Mouse (Mus musculus) left cerebral cortex, adult 11 months (tissue): ENCODE measurements around the gene Fam206a.

Experiments used
- DNase-seq: peaks from one replicate; pipeline ENCODE4 v3.0.0; 2022; ENCODE audit warnings: low spot score

Gene Fam206a

GRCm38 (mm10) chr4:56844911-56845310, 42.8 kb downstream of the Fam206a start:
- DNase-seq: no peak

- no peak for DNase-seq
These were observed 43.9 kb downstream of the Fam206a start for GRCm38 (mm10) chr4:56845896-56846533.

GRCm38 (mm10) chr4:56847400-56847799, 45.3 kb downstream of the Fam206a start:
- DNase-seq: no peak

- no peak for DNase-seq
These were observed 45.9 kb downstream of the Fam206a start for GRCm38 (mm10) chr4:56848044-56848443.

- DNase-seq: no peak
These were observed 48.6 kb downstream of the Fam206a start for GRCm38 (mm10) chr4:56850724-56851123.

GRCm38 (mm10) chr4:56855935-56856334, 53.8 kb downstream of the Fam206a start:
- DNase-seq: no peak

- no peak for DNase-seq
These were observed 54.3 kb downstream of the Fam206a start for GRCm38 (mm10) chr4:56856371-56856949.

GRCm38 (mm10) chr4:56858733-56859132, 56.6 kb downstream of the Fam206a start:
- no peak for DNase-seq
